Mouse (Mus musculus): ENCODE results near the gene Uqcrc1. TPM values are rescaled to one million over a fixed set of nuclear protein-coding genes. Genes with fewer than 3 reads are reported as not detected.

The Uqcrc1 gene
- total and polyA plus RNA-seq, 2 experiments from 2014 or later = 1,707 to 1,782 TPM

GRCm38 (mm10) chr9:108949231-108949966, 13.0 kb downstream of the Uqcrc1 start:
- Histone ChIP-seq H3K36me3 (replicated peaks; ENCODE audit: control insufficient read depth, insufficient read depth, low read length) (peaks cover 59% of the 10 kb centered on the region), H3K27me3 (ENCODE audit: control insufficient read depth, insufficient read depth, low read length) (peaks cover 13% of the 10 kb centered on the region), H3K4me3 (ENCODE audit: low read depth, low read length) (no peak overlapping the region), H3K4me2 (ENCODE audit: low read depth, low read length) (no peak overlapping the region), H3K27ac (ENCODE audit: low read depth) (peak overlapping the region; percentile 44), H3K9me3 (replicated peaks; ENCODE audit: control insufficient read depth, low read length) (no peaks in the 10 kb centered on the region), H3K9ac (replicated peaks; ENCODE audit: low read depth, low read length) (no peak overlapping the region), H3K4me1 (ENCODE audit: control insufficient read depth, insufficient read depth) (peaks cover 16% of the 10 kb centered on the region)
- TF ChIP-seq CTCF (IDR thresholded peaks at IDR 0.05; ENCODE audit: low read depth) (no peak), EP300 (IDR thresholded peaks at IDR 0.05; ENCODE audit: low read depth) (no peak)
- DNase-seq (ENCODE audit: low spot score) = no peak
- WGBS = 60% methylated on average over 13 of the region's 13 CpGs
- peak; percentile 60 for ATAC-seq (ENCODE audit: insufficient read depth, low read depth)

GRCm38 (mm10) chr9:108949967-108950728, 13.7 kb downstream of the Uqcrc1 start:
- ATAC-seq (ENCODE audit: insufficient read depth, low read depth) (peak; percentile 54; the same call in 1 of the 2 replicates), DNase-seq (ENCODE audit: low spot score) (peak; percentile 43)
- peaks cover 52% of the 10 kb centered on the region for H3K36me3 ChIP-seq (replicated peaks; ENCODE audit: control insufficient read depth, insufficient read depth, low read length)
- H3K4me3 ChIP-seq (ENCODE audit: low read depth, low read length) = no peak overlapping the region
- no peak overlapping the region for H3K9ac ChIP-seq (replicated peaks; ENCODE audit: low read depth, low read length)
- H3K9me3 ChIP-seq (replicated peaks; ENCODE audit: control insufficient read depth, low read length) = no peaks in the 10 kb centered on the region
- H3K27me3 ChIP-seq (ENCODE audit: control insufficient read depth, insufficient read depth, low read length) = peaks cover 16% of the 10 kb centered on the region
- TF ChIP-seq EP300 (IDR thresholded peaks at IDR 0.05; ENCODE audit: low read depth) = no peak
- TF ChIP-seq CTCF (IDR thresholded peaks at IDR 0.05; ENCODE audit: low read depth) = no peak
- H3K27ac ChIP-seq (ENCODE audit: low read depth) = peak overlapping the region; percentile 44
- H3K4me2 ChIP-seq (ENCODE audit: low read depth, low read length) = no peak overlapping the region
- H3K4me1 ChIP-seq (ENCODE audit: control insufficient read depth, insufficient read depth) = peaks cover 16% of the 10 kb centered on the region
- 55% methylated on average over 9 of the region's 9 CpGs for WGBS

GRCm38 (mm10) chr9:108953081-108953636, 16.7 kb downstream of the Uqcrc1 start, which contains the start of gene Col7a1:
Gene Col7a1 (plus strand): TSS chr9:108953586.
- ATAC-seq (ENCODE audit: insufficient read depth, low read depth) = no peak
- Histone ChIP-seq H3K27me3 (ENCODE audit: control insufficient read depth, insufficient read depth, low read length) (peaks cover 20% of the 10 kb centered on the region), H3K9me3 (replicated peaks; ENCODE audit: control insufficient read depth, low read length) (no peaks in the 10 kb centered on the region), H3K4me2 (ENCODE audit: low read depth, low read length) (peak within 1 kb of the TSS; percentile 47), H3K4me1 (ENCODE audit: control insufficient read depth, insufficient read depth) (peaks cover 16% of the 10 kb centered on the region), H3K4me3 (ENCODE audit: low read depth, low read length) (peak within 1 kb of the TSS; percentile 15; the same call in 1 of the 2 replicates), H3K36me3 (replicated peaks; ENCODE audit: control insufficient read depth, insufficient read depth, low read length) (peaks cover 22% of the 10 kb centered on the region), H3K27ac (ENCODE audit: low read depth) (no peak within 1 kb of the TSS), H3K9ac (replicated peaks; ENCODE audit: low read depth, low read length) (no peak within 1 kb of the TSS)
- WGBS = 10% methylated on average over 15 of the region's 15 CpGs
- no peak for DNase-seq (ENCODE audit: low spot score)
- no peak for TF ChIP-seq CTCF (IDR thresholded peaks at IDR 0.05; ENCODE audit: low read depth)
- no peak for TF ChIP-seq EP300 (IDR thresholded peaks at IDR 0.05; ENCODE audit: low read depth)

- no peak for TF ChIP-seq CTCF (IDR thresholded peaks at IDR 0.05; ENCODE audit: low read depth)
- TF ChIP-seq EP300 (IDR thresholded peaks at IDR 0.05; ENCODE audit: low read depth) = no peak
- peaks cover 3% of the 10 kb centered on the region; the same call in 1 of the 2 replicates for H3K36me3 ChIP-seq (replicated peaks; ENCODE audit: control insufficient read depth, insufficient read depth, low read length)
- no peak overlapping the region for H3K4me3 ChIP-seq (ENCODE audit: low read depth, low read length)
- DNase-seq (ENCODE audit: low spot score) (no peak), ATAC-seq (ENCODE audit: insufficient read depth, low read depth) (no peak)
- peaks cover 25% of the 10 kb centered on the region for H3K27me3 ChIP-seq (ENCODE audit: control insufficient read depth, insufficient read depth, low read length)
- no peaks in the 10 kb centered on the region for H3K9me3 ChIP-seq (replicated peaks; ENCODE audit: control insufficient read depth, low read length)
- peaks cover 3% of the 10 kb centered on the region; the same call in 1 of the 2 replicates for H3K4me1 ChIP-seq (ENCODE audit: control insufficient read depth, insufficient read depth)
- no peak overlapping the region for H3K27ac ChIP-seq (ENCODE audit: low read depth)
- no peak overlapping the region for H3K4me2 ChIP-seq (ENCODE audit: low read depth, low read length)
- WGBS = 86% methylated on average over 11 of the region's 11 CpGs
- H3K9ac ChIP-seq (replicated peaks; ENCODE audit: low read depth, low read length) = no peak overlapping the region
Observed at GRCm38 (mm10) chr9:108955241-108955640, 18.8 kb downstream of the Uqcrc1 start.

- DNase-seq (ENCODE audit: low spot score) (no peak), ATAC-seq (ENCODE audit: insufficient read depth, low read depth) (no peak)
- H3K4me1 ChIP-seq (ENCODE audit: control insufficient read depth, insufficient read depth) = peaks cover 3% of the 10 kb centered on the region; the same call in 1 of the 2 replicates
- no peaks in the 10 kb centered on the region; the same call in 1 of the 2 replicates for H3K36me3 ChIP-seq (replicated peaks; ENCODE audit: control insufficient read depth, insufficient read depth, low read length)
- peaks cover 25% of the 10 kb centered on the region for H3K27me3 ChIP-seq (ENCODE audit: control insufficient read depth, insufficient read depth, low read length)
- 90% methylated on average over 11 of the region's 11 CpGs for WGBS
- no peak overlapping the region for H3K9ac ChIP-seq (replicated peaks; ENCODE audit: low read depth, low read length)
- H3K4me3 ChIP-seq (ENCODE audit: low read depth, low read length) = no peak overlapping the region
- H3K4me2 ChIP-seq (ENCODE audit: low read depth, low read length) = no peak overlapping the region
- no peak for TF ChIP-seq CTCF (IDR thresholded peaks at IDR 0.05; ENCODE audit: low read depth)
- TF ChIP-seq EP300 (IDR thresholded peaks at IDR 0.05; ENCODE audit: low read depth) = no peak
- no peak overlapping the region for H3K27ac ChIP-seq (ENCODE audit: low read depth)
- H3K9me3 ChIP-seq (replicated peaks; ENCODE audit: control insufficient read depth, low read length) = no peaks in the 10 kb centered on the region
Observed at GRCm38 (mm10) chr9:108955846-108956245, 19.4 kb downstream of the Uqcrc1 start.
